Mouse (Mus musculus) midbrain, embryonic 13.5 days (tissue): ENCODE measurements at regions not wholly inside any gene's neighbourhood (a gene's known extent, or its start where the extent isn't known, plus 50 kb on each side); places are given as distances from the start of the nearest gene placed in this dataset.

Experiments used
- ATAC-seq: fragments of 200-750 bp; cut with Nextera tagmentation; 2 replicates; pipeline ENCODE4 v1.8.0; 2017; ENCODE audit warnings: mild to moderate bottlenecking, moderate TSS enrichment, moderate library complexity
- H3K27ac ChIP-seq: fragments of 300-500 bp; sonication (generic); 2 replicates; pipeline ENCODE4 v1.5.1; 2015; ENCODE audit warnings: inconsistent platforms, mild to moderate bottlenecking, moderate library complexity
- H3K27me3 ChIP-seq: fragments of 300-500 bp; sonication (generic); 2 replicates; pipeline ENCODE4 v1.6.1; 2015; ENCODE audit warnings: mild to moderate bottlenecking, inconsistent platforms
- H3K36me3 ChIP-seq: fragments of 300-500 bp; sonication (generic); 2 replicates; pipeline ENCODE4 v1.6.1; 2015; ENCODE audit warnings: mild to moderate bottlenecking, inconsistent platforms
- H3K4me1 ChIP-seq: fragments of 300-500 bp; sonication (generic); replicated peaks from 2 replicates; pipeline ENCODE4 v1.6.1; 2015; ENCODE audit warnings: inconsistent platforms
- H3K4me2 ChIP-seq: fragments of 300-500 bp; sonication (generic); replicated peaks from 2 replicates; pipeline ENCODE4 v1.6.1; 2015; ENCODE audit warnings: moderate library complexity, mild to moderate bottlenecking, inconsistent platforms
- H3K4me3 ChIP-seq: fragments of 300-500 bp; sonication (generic); replicated peaks from 2 replicates; pipeline ENCODE4 v1.5.1; 2015; ENCODE audit warnings: mild to moderate bottlenecking, inconsistent platforms
- H3K9ac ChIP-seq: fragments of 300-500 bp; sonication (generic); replicated peaks from 2 replicates; pipeline ENCODE4 v1.6.1; 2015; ENCODE audit warnings: mild to moderate bottlenecking, inconsistent platforms
- H3K9me3 ChIP-seq: fragments of 300-500 bp; sonication (generic); 2 replicates; pipeline ENCODE4 v1.6.1; 2016; ENCODE audit warnings: mild to moderate bottlenecking, inconsistent platforms
- WGBS: fragments of 180-500 bp; shearing (Covaris S2); methylation state at CpG from one replicate; pipeline ENCODE4 v1.1.7; 2015; 5-methylcytosine and 5-hydroxymethylcytosine counted together

DNA sequence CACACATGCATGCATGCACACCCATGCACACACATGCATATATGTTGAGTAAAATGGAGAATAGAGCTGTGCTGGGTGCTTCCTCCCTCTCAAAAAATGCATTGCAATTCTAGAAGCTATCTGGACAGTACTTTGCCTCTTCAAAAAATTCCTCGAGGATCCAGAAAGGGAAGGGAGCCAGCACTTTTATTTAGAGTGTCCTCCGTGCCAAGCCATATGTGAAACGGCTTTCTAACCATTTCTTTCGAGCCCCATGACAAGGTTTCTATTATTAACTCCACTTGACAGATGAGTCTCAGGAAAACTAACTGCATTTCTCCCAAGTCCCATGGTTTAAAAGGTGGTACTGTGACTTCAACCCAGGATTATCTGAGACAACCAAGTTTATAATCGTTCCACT, 140.7 kb upstream of the Usp24 start:
- no peaks in the 10 kb centered on the region for H3K27me3 ChIP-seq
- no peaks in the 10 kb centered on the region for H3K4me1 ChIP-seq
- H3K4me2 ChIP-seq = no peak overlapping the region
- H3K9me3 ChIP-seq = no peaks in the 10 kb centered on the region
- ATAC-seq = no peak
- H3K27ac ChIP-seq = no peak overlapping the region
- H3K9ac ChIP-seq = no peak overlapping the region
- no peak overlapping the region for H3K4me3 ChIP-seq
- no peaks in the 10 kb centered on the region for H3K36me3 ChIP-seq
- WGBS = 80% methylated on average over 5 of the region's 5 CpGs

DNA sequence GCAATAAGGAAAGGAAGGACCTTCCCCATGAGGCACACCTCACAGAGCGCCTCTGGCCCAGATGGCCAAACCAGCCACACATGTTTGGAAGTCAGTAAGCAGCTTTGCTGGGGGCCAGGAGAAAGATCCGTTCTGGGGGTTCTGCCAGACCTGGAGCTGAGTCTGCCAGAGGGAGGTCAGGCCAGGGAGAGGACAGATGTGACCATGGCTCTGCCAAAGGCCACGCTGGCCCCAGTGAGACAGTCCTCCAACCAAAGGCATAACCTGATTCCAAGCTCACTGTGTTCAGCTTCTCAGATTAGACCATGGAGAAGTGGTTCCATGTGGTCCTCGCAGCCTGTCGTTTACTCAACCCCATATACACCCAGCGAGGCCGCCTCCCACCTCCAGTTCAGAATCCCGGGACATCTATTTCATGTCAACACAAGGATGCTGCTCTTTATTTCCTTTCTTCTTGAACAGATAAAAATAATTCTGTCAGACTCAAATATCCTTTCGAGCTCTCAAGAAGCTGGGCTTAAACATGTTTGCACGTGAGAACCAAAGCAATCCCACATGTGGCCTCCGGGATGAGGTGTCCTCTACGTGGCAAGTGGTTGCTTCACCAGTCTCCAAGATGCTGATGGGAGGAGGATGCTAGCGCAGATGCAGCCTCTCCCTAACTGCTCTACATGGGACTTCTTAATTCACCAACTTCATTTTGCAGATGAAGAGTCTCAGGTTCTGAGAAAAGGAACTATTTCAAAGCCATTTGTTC, 130.1 kb upstream of the Usp24 start:
- ATAC-seq = no peak
- Histone ChIP-seq H3K36me3 (no peaks in the 10 kb centered on the region), H3K27me3 (no peaks in the 10 kb centered on the region), H3K9ac (no peak overlapping the region), H3K27ac (no peak overlapping the region), H3K4me2 (no peak overlapping the region), H3K9me3 (no peaks in the 10 kb centered on the region), H3K4me1 (no peaks in the 10 kb centered on the region), H3K4me3 (no peak overlapping the region)
- 91% methylated on average over 13 of the region's 13 CpGs for WGBS

DNA sequence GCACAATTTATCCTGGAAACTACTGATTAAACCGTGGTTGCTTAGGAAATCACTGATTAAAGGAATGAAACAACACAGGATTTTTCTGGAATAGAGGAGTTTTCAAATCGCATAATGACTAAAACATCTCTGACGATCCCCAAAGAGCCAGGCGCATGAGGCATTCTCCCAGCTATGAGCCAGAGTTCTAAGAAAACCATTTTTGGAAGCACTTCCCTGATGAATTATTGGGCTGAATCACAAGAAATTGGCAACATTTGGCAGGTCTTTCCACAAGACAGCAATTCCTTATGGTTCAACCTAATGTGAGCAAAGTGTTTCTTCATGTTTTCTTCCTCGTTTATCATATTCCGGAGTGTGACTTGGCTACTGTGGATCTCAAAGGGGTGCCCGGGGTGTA, 129.3 kb upstream of the Usp24 start:
- WGBS = 92% methylated on average over 7 of the region's 7 CpGs
- ATAC-seq = no peak
- Histone ChIP-seq H3K36me3 (no peaks in the 10 kb centered on the region), H3K27me3 (no peaks in the 10 kb centered on the region), H3K27ac (no peak overlapping the region), H3K9me3 (no peaks in the 10 kb centered on the region), H3K4me3 (no peak overlapping the region), H3K4me1 (no peaks in the 10 kb centered on the region), H3K4me2 (no peak overlapping the region), H3K9ac (no peak overlapping the region)

DNA sequence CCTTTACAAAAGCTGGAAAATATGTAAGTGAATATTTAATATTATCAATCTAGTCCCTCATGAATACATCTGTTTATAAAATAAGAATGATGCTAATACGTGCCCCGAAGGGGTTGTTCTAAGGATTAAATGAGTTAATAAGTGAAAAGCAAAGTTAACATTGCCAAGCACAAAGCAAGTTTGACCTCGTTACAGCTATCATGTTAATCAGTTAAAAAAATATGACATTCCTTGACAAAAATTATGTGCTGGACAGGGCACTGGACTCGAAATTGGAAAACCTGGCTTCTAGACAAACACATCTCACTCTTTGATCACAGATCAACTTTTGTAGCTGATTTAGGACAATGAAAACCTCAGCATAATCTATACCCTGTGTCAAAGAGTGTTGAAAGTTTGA, 125.8 kb upstream of the Usp24 start:
- Histone ChIP-seq H3K27me3 (no peaks in the 10 kb centered on the region), H3K4me2 (no peak overlapping the region), H3K9me3 (no peaks in the 10 kb centered on the region), H3K9ac (no peak overlapping the region), H3K4me3 (no peak overlapping the region), H3K4me1 (no peaks in the 10 kb centered on the region), H3K27ac (no peak overlapping the region), H3K36me3 (no peaks in the 10 kb centered on the region)
- no peak for ATAC-seq
- WGBS = 86% methylated on average over 4 of the region's 4 CpGs

DNA sequence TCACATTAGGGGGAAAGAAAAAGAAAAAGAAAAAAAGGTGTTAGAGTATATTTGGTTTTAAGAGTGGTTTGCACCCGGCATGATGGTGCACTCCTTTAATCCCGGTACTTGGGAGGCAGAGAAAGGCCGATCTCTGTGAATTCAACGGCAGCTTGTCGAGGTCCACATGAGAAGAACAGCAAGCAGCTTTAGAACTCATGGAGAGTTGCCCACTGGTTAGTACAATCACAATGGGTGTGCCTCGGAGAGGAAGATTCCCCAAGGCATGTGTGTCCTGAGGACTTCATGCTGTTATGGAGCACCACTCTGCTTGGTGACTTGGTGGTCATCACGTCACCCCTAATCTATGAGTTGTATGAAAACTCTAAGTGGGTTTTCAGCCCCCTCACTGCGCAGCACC, 124.7 kb upstream of the Usp24 start:
- 90% methylated on average over 8 of the region's 8 CpGs for WGBS
- Histone ChIP-seq H3K9ac (no peak overlapping the region), H3K4me1 (no peaks in the 10 kb centered on the region), H3K27me3 (no peaks in the 10 kb centered on the region), H3K9me3 (no peaks in the 10 kb centered on the region), H3K4me2 (no peak overlapping the region), H3K4me3 (no peak overlapping the region), H3K27ac (no peak overlapping the region), H3K36me3 (no peaks in the 10 kb centered on the region)
- no peak for ATAC-seq

DNA sequence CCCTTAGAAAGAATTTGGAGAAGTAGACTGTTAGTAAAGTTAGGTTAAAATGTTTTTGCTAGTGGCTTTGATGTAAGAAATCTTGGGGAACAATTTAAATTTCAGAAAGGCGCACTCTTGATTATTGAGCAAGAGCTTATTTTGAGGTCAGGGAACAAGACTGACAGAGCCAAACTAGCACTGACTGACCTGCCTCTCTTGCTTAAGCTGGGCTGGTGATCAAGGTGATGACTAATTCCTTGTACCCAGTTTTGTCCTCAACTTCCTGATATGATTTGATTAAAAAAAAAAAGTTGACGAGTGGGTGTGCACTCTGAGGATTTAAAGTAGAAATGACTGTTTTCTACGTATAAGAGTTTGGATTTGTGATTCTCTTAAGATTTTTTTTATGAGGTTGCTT, 124.2 kb upstream of the Usp24 start:
- 97% methylated on average over 3 of the region's 3 CpGs for WGBS
- Histone ChIP-seq H3K9me3 (no peaks in the 10 kb centered on the region), H3K4me3 (no peak overlapping the region), H3K9ac (no peak overlapping the region), H3K36me3 (no peaks in the 10 kb centered on the region), H3K27ac (no peak overlapping the region), H3K4me1 (no peaks in the 10 kb centered on the region), H3K4me2 (no peak overlapping the region), H3K27me3 (no peaks in the 10 kb centered on the region)
- ATAC-seq = no peak

DNA sequence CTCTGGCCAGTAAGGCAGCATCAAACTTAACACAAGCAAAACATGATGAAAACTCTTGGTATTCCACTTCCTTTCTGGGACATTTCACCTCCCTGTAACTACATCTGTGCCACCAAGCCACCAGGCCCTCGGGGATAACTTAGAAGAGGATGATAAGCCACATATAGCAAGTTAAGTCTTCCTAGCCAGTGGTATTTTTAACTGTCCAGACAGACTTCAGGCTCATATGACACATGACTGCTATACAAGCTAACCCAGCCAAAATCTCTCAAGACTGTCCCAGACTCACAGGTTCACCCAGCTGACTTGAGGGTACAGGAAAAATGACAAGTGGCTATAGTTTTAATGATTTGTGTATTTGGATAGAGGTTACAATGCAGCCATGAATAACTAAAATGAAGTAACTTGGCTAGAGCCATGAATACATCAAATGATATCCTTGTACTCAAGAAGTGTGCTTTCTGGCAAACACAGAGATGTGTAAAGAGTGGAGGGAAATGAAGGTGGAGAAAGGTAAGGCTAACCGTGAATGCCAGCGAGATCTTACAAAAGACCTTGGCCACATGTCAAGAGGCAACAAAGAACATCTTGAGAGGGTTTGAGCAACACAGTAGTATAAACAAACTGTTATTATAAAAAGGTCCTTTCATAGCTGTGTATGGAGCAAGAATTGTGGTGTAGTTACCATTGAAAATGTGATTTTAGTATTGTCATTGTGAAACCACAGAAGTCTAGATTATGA, 122.6 kb upstream of the Usp24 start:
- no peaks in the 10 kb centered on the region for H3K4me1 ChIP-seq
- H3K27me3 ChIP-seq = no peaks in the 10 kb centered on the region
- WGBS = 85% methylated on average over 3 of the region's 3 CpGs
- H3K27ac ChIP-seq = no peak overlapping the region
- no peak overlapping the region for H3K4me3 ChIP-seq
- H3K4me2 ChIP-seq = no peak overlapping the region
- H3K9me3 ChIP-seq = no peaks in the 10 kb centered on the region
- no peak overlapping the region for H3K9ac ChIP-seq
- H3K36me3 ChIP-seq = no peaks in the 10 kb centered on the region
- ATAC-seq = no peak

DNA sequence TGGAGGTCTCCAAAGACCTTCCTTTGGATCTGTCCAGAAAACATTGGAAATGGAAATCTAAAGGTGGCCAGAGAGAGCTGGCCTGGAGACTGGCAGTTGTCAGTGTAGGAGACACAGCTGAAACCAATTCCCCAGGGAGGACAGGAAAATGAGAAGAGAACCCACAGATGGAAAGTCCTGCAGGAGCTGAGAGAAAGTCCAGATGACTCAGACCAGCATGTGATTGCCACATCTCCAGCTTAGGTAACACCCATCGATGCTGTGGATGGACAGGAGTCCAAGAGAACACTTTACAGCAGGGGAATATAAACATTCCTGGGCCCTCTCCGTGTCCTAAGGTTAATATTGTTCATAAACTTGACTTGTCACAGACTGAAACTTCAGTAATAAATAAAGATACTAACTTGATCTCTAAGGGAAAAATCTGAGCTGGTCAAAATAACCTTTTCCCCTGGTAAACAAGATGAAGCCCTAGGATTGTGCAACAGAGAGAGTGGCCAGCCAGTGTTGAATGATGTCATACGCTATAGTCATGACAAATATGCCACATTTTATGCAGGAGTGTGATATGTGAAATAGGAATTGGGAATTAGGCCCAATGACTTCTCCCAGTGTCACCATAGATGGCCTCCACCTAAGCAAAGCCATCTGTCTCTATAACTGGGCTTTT, 120.4 kb upstream of the Usp24 start:
- Histone ChIP-seq H3K9ac (no peak overlapping the region), H3K27me3 (no peaks in the 10 kb centered on the region), H3K36me3 (no peaks in the 10 kb centered on the region), H3K4me1 (peaks cover 12% of the 10 kb centered on the region), H3K9me3 (no peaks in the 10 kb centered on the region), H3K27ac (no peak overlapping the region), H3K4me3 (no peak overlapping the region), H3K4me2 (no peak overlapping the region)
- ATAC-seq = no peak
- 87% methylated on average over 3 of the region's 3 CpGs for WGBS

DNA sequence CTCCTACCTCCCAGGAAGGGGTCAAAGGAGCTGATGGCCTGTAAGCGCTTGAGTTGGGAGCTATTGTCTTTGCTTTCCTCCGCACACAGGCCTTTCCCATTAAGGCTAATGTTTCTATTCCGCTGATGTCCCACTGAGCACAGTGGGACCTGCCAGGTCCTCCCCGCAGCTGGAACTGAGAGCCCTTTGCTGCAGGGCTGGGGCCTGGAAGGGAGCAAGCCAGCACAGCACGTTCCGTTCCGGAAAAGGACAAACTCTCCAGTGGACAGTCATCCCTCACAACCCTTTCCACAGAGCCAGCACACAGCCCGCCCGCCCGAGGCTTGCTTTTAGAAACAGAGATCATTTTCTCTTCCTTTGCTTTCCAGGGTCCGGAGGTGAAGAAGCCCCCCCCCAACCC, 116.2 kb upstream of the Usp24 start:
- 0 out of 2 replicates have a peak, but pooled peaks have one; percentile 54 for ATAC-seq
- 11% methylated on average over 11 of the region's 11 CpGs for WGBS
- no peaks in the 10 kb centered on the region for H3K27me3 ChIP-seq
- H3K4me1 ChIP-seq = peaks cover 14% of the 10 kb centered on the region
- H3K27ac ChIP-seq = no peak overlapping the region
- H3K4me3 ChIP-seq = no peak overlapping the region
- no peak overlapping the region for H3K9ac ChIP-seq
- H3K9me3 ChIP-seq = no peaks in the 10 kb centered on the region
- peak overlapping the region; percentile 22; the same call in 1 of the 2 replicates for H3K4me2 ChIP-seq
- H3K36me3 ChIP-seq = no peaks in the 10 kb centered on the region

DNA sequence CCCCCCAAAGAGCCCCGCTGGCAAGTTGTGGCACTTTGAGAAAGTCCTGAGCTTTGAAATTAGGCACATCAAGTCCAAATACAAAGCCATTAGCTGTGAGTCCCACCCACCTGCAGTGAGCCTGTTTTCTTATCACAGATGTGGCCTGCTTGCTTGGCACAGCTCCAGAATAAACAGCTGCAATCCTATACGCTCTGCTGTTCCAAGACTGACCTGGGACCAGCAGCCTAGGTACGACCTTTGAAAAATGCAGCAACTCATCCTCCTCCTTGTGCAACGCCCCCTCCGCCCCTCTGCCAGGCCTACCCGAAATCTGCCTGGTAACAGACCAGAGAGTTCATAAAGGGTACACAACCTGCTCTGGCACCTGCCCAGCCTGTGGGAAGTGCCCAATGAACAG, 115.8 kb upstream of the Usp24 start:
- Histone ChIP-seq H3K9me3 (no peaks in the 10 kb centered on the region), H3K27ac (no peak overlapping the region), H3K9ac (no peak overlapping the region), H3K4me1 (peaks cover 14% of the 10 kb centered on the region), H3K36me3 (no peaks in the 10 kb centered on the region), H3K4me3 (no peak overlapping the region), H3K27me3 (no peaks in the 10 kb centered on the region), H3K4me2 (peak overlapping the region; percentile 22; the same call in 1 of the 2 replicates)
- WGBS = 38% methylated on average over 6 of the region's 6 CpGs
- ATAC-seq = 0 out of 2 replicates have a peak, but pooled peaks have one; percentile 57

DNA sequence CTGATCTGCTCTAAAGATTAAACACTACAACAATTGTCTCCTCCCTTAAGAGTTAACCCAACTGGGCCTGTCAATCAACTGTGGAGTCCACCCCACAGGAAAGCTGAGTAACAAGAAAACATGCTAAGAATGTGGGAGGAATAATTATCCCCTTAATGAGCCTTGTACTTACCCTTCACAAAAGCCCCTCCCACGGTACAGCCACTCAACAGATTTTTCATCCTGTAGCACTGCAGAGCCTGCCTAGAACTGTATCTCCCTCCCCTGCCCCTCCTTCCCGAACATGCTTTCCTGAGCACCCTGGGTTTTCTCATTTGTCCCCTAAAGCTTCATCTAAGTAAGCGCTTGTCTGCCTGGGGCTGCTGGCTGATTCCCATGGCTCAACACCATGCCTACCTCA, 113.5 kb upstream of the Usp24 start:
- no peak overlapping the region for H3K27ac ChIP-seq
- 34% methylated on average over 3 of the region's 3 CpGs for WGBS

DNA sequence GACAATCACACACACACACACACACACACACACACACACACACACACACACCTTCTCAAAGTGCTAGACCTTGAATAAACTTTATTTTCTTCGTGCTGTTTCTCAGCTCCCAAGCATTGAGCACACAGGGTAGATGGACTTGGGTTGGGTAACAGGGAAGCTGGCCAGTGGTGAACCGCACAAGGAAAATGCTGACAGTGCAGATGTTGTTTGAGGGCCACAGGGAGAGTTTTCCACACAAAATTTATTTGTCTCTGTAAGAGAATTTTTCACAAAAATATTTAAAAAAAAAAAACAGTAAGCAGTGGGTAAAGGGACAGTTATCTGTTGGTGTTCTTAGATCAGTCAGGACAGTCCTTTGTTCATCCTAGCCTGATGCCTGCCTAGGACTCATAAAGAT, 110.8 kb upstream of the Usp24 start:
- Histone ChIP-seq H3K9me3 (no peaks in the 10 kb centered on the region), H3K4me1 (peaks cover 6% of the 10 kb centered on the region), H3K27me3 (no peaks in the 10 kb centered on the region), H3K36me3 (no peaks in the 10 kb centered on the region), H3K4me3 (no peak overlapping the region), H3K27ac (no peak overlapping the region), H3K4me2 (no peak overlapping the region), H3K9ac (no peak overlapping the region)
- 92% methylated on average over 2 of the region's 2 CpGs for WGBS
- no peak for ATAC-seq

More for the DNA sequence above, 113.5 kb upstream of the Usp24 start:
- no peak overlapping the region for H3K9ac ChIP-seq
- H3K4me1 ChIP-seq = peaks cover 14% of the 10 kb centered on the region
- no peaks in the 10 kb centered on the region for H3K27me3 ChIP-seq
- no peak overlapping the region for H3K4me3 ChIP-seq
- no peaks in the 10 kb centered on the region for H3K9me3 ChIP-seq
- no peak for ATAC-seq
- no peak overlapping the region for H3K4me2 ChIP-seq
- no peaks in the 10 kb centered on the region for H3K36me3 ChIP-seq
